Mouse (Mus musculus) intestine, postnatal 0 days (tissue): ENCODE data around the gene Ppa2. TPM values are rescaled to one million over a fixed set of nuclear protein-coding genes. Genes with fewer than 3 reads are reported as not detected.
A peak's percentile ranks its signal among the peaks of the same experiment; 100 is the strongest.

ENCODE experiments used
- ATAC-seq: fragments of 200-750 bp; cut with Nextera tagmentation; 2 replicates; pipeline ENCODE4 v1.8.0; 2017; ENCODE audit warnings: mild to moderate bottlenecking, moderate TSS enrichment, moderate library complexity
- H3K27ac ChIP-seq: fragments of 300-500 bp; sonication (generic); 2 replicates; pipeline ENCODE4 v1.5.1; 2014; ENCODE audit warnings: mild to moderate bottlenecking, low read depth, low read length, moderate library complexity
- H3K27me3 ChIP-seq: fragments of 300-500 bp; sonication (generic); replicated peaks from 2 replicates; pipeline ENCODE4 v1.6.1; 2014; ENCODE audit warnings: low read length, mixed read lengths; ENCODE audit not compliant: control insufficient read depth, insufficient read depth
- H3K36me3 ChIP-seq: fragments of 300-500 bp; sonication (generic); 2 replicates; pipeline ENCODE4 v1.6.1; 2014; ENCODE audit warnings: mild to moderate bottlenecking, moderate library complexity; ENCODE audit not compliant: control insufficient read depth, insufficient read depth
- H3K4me1 ChIP-seq: fragments of 300-500 bp; sonication (generic); replicated peaks from 2 replicates; pipeline ENCODE4 v1.6.1; 2014; ENCODE audit warnings: antibody characterized with exemption, low read length, mixed read lengths; ENCODE audit not compliant: control insufficient read depth, insufficient read depth
- H3K4me2 ChIP-seq: fragments of 300-500 bp; sonication (generic); replicated peaks from 2 replicates; pipeline ENCODE4 v1.6.1; 2014; ENCODE audit warnings: low read depth, mild to moderate bottlenecking, moderate library complexity
- H3K4me3 ChIP-seq: fragments of 300-500 bp; sonication (generic); 2 replicates; pipeline ENCODE4 v1.5.1; 2014; ENCODE audit warnings: low read depth, low read length
- H3K9ac ChIP-seq: fragments of 300-500 bp; sonication (generic); 2 replicates; pipeline ENCODE4 v1.6.1; 2014; ENCODE audit warnings: mild to moderate bottlenecking, low read depth, low read length
- H3K9me3 ChIP-seq: fragments of 300-500 bp; sonication (generic); 2 replicates; pipeline ENCODE4 v1.6.1; 2016; ENCODE audit warnings: mixed run types; ENCODE audit not compliant: control insufficient read depth
- CTCF ChIP-seq: sonication (generic); IDR thresholded peaks from 2 replicates; pipeline ENCODE4 v1.5.1; 2016; ENCODE audit warnings: low read depth, mild to moderate bottlenecking, control low read depth, antibody characterized with exemption, moderate library complexity
- WGBS: fragments of 180-500 bp; shearing (Covaris S2); extraction: QIAGEN DNeasy Blood & Tissue Kit; methylation state at CpG from one replicate; pipeline ENCODE4 v1.1.7; 2014; 5-methylcytosine and 5-hydroxymethylcytosine counted together
- polyA plus RNA-seq: library from polyadenylated mRNA; unstranded; fragments of >200 nt; fragmentation: Nextera tagmentation; extraction: Ambion mirVana; gene quantifications from 2 replicates; pipeline ENCODE4 v1.2.1, GENCODE M21; 2015

Ppa2 gene
- polyA plus RNA-seq, 1 experiment from 2014 or later: 111 TPM

DNA sequence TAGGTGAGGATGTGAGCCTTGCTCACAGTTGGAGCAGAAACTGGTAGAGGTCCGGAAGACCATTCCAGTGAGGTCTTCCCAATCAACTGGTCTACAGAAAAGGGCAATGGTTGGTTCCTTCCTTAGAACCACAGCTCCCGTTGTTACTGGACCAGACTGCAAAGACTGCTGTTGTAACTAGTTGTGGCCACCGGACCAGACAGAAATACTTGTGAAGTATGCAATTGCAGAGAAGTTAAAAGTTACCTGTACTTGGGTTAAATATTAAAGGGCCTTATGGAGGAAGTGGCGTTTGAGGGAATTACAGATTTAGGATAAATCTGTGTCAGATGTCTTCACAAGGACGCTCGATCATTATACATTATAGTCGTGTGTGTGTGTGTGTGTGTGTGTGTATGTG lies 551 bp upstream of the Ppa2 start:
- H3K4me2 ChIP-seq: peak overlapping the region; percentile 80
- no peaks in the 10 kb centered on the region; the same call in 1 of the 2 replicates for H3K4me1 ChIP-seq
- TF ChIP-seq CTCF: no peak
- no peak for ATAC-seq
- no peaks in the 10 kb centered on the region for H3K36me3 ChIP-seq
- H3K9me3 ChIP-seq: no peaks in the 10 kb centered on the region
- peak overlapping the region; percentile 97; the same call in 1 of the 2 replicates for H3K27ac ChIP-seq
- no peak overlapping the region for H3K4me3 ChIP-seq
- no peak overlapping the region for H3K9ac ChIP-seq
- WGBS: 70% methylated on average over 7 of the region's 7 CpGs
- no peaks in the 10 kb centered on the region for H3K27me3 ChIP-seq

DNA sequence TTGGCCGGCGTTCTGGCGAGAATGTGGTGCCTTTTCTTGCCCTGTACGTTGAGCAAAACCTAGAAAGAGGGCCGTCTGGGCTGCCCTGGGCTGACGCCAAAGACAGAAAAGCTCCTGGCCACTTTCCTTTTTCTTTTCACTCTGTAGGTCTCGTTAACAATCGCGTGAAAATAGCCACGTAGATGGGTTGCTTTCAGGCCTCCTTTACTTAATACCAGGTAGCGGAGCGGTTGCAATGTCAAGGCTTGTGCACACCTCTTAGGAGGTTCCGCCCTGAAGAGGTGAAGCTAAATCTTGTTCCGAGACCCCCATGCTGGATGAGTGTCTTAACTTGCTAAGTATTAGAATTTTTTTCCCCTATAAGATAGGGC lies 884 bp downstream of the Ppa2 start:
- Histone ChIP-seq H3K36me3 (no peaks in the 10 kb centered on the region), H3K9me3 (no peaks in the 10 kb centered on the region), H3K4me1 (no peaks in the 10 kb centered on the region; the same call in 1 of the 2 replicates), H3K27me3 (no peaks in the 10 kb centered on the region), H3K27ac (peak overlapping the region; percentile 97), H3K9ac (peak overlapping the region; percentile 96), H3K4me3 (peak overlapping the region; percentile 91), H3K4me2 (peak overlapping the region; percentile 80)
- 14% methylated on average over 14 of the region's 14 CpGs for WGBS
- 0 out of 2 replicates have a peak, but pooled peaks have one; percentile 9 for ATAC-seq
- no peak for TF ChIP-seq CTCF

DNA sequence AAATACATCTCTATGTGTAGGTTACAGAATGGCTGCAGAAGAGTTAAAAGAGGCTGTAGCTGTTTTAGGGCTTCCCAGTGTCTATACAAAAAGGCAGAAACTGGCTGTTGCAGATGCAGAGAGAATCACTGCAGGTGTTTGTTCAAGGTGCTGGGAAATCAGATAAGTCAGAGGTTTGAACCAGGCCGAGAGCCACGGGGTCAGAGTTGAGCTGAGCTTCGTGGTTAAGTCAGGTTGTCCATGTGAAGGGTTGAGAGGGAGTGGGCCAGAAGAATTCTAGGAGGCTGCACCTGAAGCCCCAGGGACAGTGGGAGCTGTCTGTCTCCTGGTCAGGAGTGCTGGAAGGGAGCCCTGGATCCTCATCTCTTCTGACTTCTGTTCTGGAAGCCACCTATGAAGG lies 2.4 kb downstream of the Ppa2 start:
- 56% methylated on average over 3 of the region's 3 CpGs for WGBS
- no peaks in the 10 kb centered on the region; the same call in 1 of the 2 replicates for H3K4me1 ChIP-seq
- TF ChIP-seq CTCF: no peak
- H3K36me3 ChIP-seq: no peaks in the 10 kb centered on the region
- ATAC-seq: no peak
- H3K27ac ChIP-seq: no peak overlapping the region
- no peaks in the 10 kb centered on the region for H3K27me3 ChIP-seq
- H3K4me3 ChIP-seq: no peak overlapping the region
- no peak overlapping the region for H3K9ac ChIP-seq
- no peak overlapping the region for H3K4me2 ChIP-seq
- no peaks in the 10 kb centered on the region for H3K9me3 ChIP-seq

GRCm38 (mm10) chr3:133312850-133313249 lies 2.9 kb downstream of the Ppa2 start:
- H3K36me3 ChIP-seq: no peaks in the 10 kb centered on the region
- H3K9ac ChIP-seq: no peak overlapping the region
- no peaks in the 10 kb centered on the region for H3K27me3 ChIP-seq
- WGBS: 55% methylated on average over 6 of the region's 6 CpGs
- no peak overlapping the region for H3K4me2 ChIP-seq
- no peaks in the 10 kb centered on the region; the same call in 1 of the 2 replicates for H3K4me1 ChIP-seq
- peak; percentile 9 for ATAC-seq
- H3K9me3 ChIP-seq: no peaks in the 10 kb centered on the region
- no peak overlapping the region for H3K4me3 ChIP-seq
- H3K27ac ChIP-seq: no peak overlapping the region
- TF ChIP-seq CTCF: no peak

- Histone ChIP-seq H3K27ac (no peak overlapping the region), H3K36me3 (no peaks in the 10 kb centered on the region), H3K4me3 (no peak overlapping the region), H3K27me3 (no peaks in the 10 kb centered on the region), H3K9me3 (no peaks in the 10 kb centered on the region), H3K4me1 (no peaks in the 10 kb centered on the region; the same call in 1 of the 2 replicates), H3K4me2 (no peak overlapping the region), H3K9ac (no peak overlapping the region)
- ATAC-seq: no peak
- TF ChIP-seq CTCF: no peak
- WGBS: 69% methylated on average over 3 of the region's 3 CpGs
Observed at GRCm38 (mm10) chr3:133313491-133314199, 3.7 kb downstream of the Ppa2 start.

GRCm38 (mm10) chr3:133314475-133314874 lies 4.6 kb downstream of the Ppa2 start:
- 42% methylated on average over 6 of the region's 6 CpGs for WGBS
- TF ChIP-seq CTCF: peak; percentile 93
- ATAC-seq: no peak

More at GRCm38 (mm10) chr3:133314475-133314874, 4.6 kb downstream of the Ppa2 start:
- Histone ChIP-seq H3K9me3 (no peaks in the 10 kb centered on the region), H3K4me3 (no peak overlapping the region), H3K9ac (no peak overlapping the region), H3K27me3 (no peaks in the 10 kb centered on the region), H3K27ac (no peak overlapping the region), H3K4me1 (no peaks in the 10 kb centered on the region; the same call in 1 of the 2 replicates), H3K4me2 (no peak overlapping the region), H3K36me3 (no peaks in the 10 kb centered on the region)
